Mouse (Mus musculus): ENCODE data around the gene Ntf3. TPM values are rescaled to one million over a fixed set of nuclear protein-coding genes. Genes with fewer than 3 reads are reported as not detected.

Ntf3 gene
- polyA plus RNA-seq, 1 experiment from 2014 or later = 1.4 TPM

DNA sequence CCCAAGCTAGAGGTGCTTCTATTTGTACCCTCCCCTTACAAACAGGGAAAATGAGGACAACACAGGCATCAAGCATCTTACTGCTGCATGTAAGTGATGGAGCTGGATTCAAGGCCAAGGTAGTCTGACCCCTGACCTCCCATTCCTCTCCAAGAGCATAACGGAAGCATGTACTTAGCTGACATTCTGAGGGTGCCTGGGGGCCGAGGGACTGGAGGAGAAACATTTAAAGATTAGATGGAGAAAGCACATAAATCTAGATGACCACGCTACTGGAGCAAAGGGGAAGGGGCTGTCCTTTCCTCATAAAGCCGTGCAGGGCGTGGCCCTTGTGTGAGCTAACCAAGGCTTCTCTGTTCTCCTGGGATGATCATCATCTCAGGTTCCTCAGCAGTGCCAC, 23.1 kb downstream of the Ntf3 start:
- Histone ChIP-seq H3K4me1 (ENCODE audit: control insufficient read depth, insufficient read depth, low read length) (no peaks in the 10 kb centered on the region), H3K36me3 (ENCODE audit: control insufficient read depth, insufficient read depth, low read length) (no peaks in the 10 kb centered on the region), H3K4me3 (replicated peaks; ENCODE audit: low read depth, low read length) (no peak overlapping the region), H3K9ac (replicated peaks; ENCODE audit: low read length) (no peak overlapping the region), H3K27ac (replicated peaks; ENCODE audit: low read depth, low read length) (no peak overlapping the region), H3K9me3 (ENCODE audit: control insufficient read depth, low read length) (no peaks in the 10 kb centered on the region), H3K4me2 (ENCODE audit: low read length) (no peak overlapping the region), H3K27me3 (ENCODE audit: control insufficient read depth, insufficient read depth, low read length) (no peaks in the 10 kb centered on the region)
- WGBS = 89% methylated on average over 5 of the region's 5 CpGs
- no peak for ATAC-seq (ENCODE audit: low FRiP score, low TSS enrichment)
- no peak for DNase-seq

- Histone ChIP-seq H3K27ac (replicated peaks; ENCODE audit: low read depth, low read length) (no peak overlapping the region), H3K9me3 (ENCODE audit: control insufficient read depth, low read length) (no peaks in the 10 kb centered on the region), H3K27me3 (ENCODE audit: control insufficient read depth, insufficient read depth, low read length) (no peaks in the 10 kb centered on the region), H3K36me3 (ENCODE audit: control insufficient read depth, insufficient read depth, low read length) (no peaks in the 10 kb centered on the region), H3K9ac (replicated peaks; ENCODE audit: low read length) (no peak overlapping the region), H3K4me3 (replicated peaks; ENCODE audit: low read depth, low read length) (no peak overlapping the region), H3K4me2 (ENCODE audit: low read length) (no peak overlapping the region), H3K4me1 (ENCODE audit: control insufficient read depth, insufficient read depth, low read length) (no peaks in the 10 kb centered on the region)
- 82% methylated on average over 3 of the region's 3 CpGs for WGBS
- DNase-seq = no peak
- ATAC-seq (ENCODE audit: low FRiP score, low TSS enrichment) = no peak
These were observed 24.0 kb downstream of the Ntf3 start for GRCm38 (mm10) chr6:126142741-126143140.

GRCm38 (mm10) chr6:126142021-126142554, 24.6 kb downstream of the Ntf3 start:
- Histone ChIP-seq H3K9ac (replicated peaks; ENCODE audit: low read length) (no peak overlapping the region), H3K36me3 (ENCODE audit: control insufficient read depth, insufficient read depth, low read length) (no peaks in the 10 kb centered on the region), H3K27ac (replicated peaks; ENCODE audit: low read depth, low read length) (no peak overlapping the region), H3K27me3 (ENCODE audit: control insufficient read depth, insufficient read depth, low read length) (no peaks in the 10 kb centered on the region), H3K4me1 (ENCODE audit: control insufficient read depth, insufficient read depth, low read length) (no peaks in the 10 kb centered on the region), H3K9me3 (ENCODE audit: control insufficient read depth, low read length) (no peaks in the 10 kb centered on the region), H3K4me2 (ENCODE audit: low read length) (no peak overlapping the region), H3K4me3 (replicated peaks; ENCODE audit: low read depth, low read length) (no peak overlapping the region)
- no peak for DNase-seq
- ATAC-seq (ENCODE audit: low FRiP score, low TSS enrichment) = no peak
- WGBS = 80% methylated on average over 8 of the region's 8 CpGs

- H3K4me2 ChIP-seq (ENCODE audit: low read length) = no peak overlapping the region
- DNase-seq = no peak
- H3K4me3 ChIP-seq (replicated peaks; ENCODE audit: low read depth, low read length) = no peak overlapping the region
- H3K36me3 ChIP-seq (ENCODE audit: control insufficient read depth, insufficient read depth, low read length) = no peaks in the 10 kb centered on the region
- no peak for ATAC-seq (ENCODE audit: low FRiP score, low TSS enrichment)
- no peaks in the 10 kb centered on the region for H3K4me1 ChIP-seq (ENCODE audit: control insufficient read depth, insufficient read depth, low read length)
- H3K9ac ChIP-seq (replicated peaks; ENCODE audit: low read length) = no peak overlapping the region
- no peaks in the 10 kb centered on the region for H3K27me3 ChIP-seq (ENCODE audit: control insufficient read depth, insufficient read depth, low read length)
- no peak overlapping the region for H3K27ac ChIP-seq (replicated peaks; ENCODE audit: low read depth, low read length)
- WGBS = 73% methylated on average over 13 of the region's 13 CpGs
- no peaks in the 10 kb centered on the region for H3K9me3 ChIP-seq (ENCODE audit: control insufficient read depth, low read length)
These were observed 25.2 kb downstream of the Ntf3 start for GRCm38 (mm10) chr6:126141472-126141871.

- WGBS = 97% methylated on average over 6 of the region's 6 CpGs
These were observed 25.7 kb downstream of the Ntf3 start for GRCm38 (mm10) chr6:126140961-126141360.

DNA sequence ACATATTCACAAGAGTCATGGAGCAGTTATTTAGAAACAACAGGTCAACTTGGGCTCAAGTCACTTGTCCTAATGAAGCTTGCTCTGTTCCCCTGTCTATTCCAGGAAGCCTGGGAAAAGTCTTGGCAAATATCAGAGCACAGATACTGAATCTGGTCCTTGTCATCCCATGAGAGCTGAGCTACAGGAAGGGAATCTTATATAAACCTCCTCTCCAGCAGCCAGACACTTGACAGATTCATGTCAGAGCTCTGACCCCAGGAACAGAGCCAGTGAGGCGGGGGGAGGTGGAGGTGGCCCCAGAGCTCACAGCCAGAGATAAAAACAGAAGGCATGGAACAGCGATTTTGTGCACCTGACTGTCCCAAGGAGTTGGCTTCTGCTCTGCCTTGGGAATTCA, 26.3 kb downstream of the Ntf3 start:
- no peak overlapping the region for H3K27ac ChIP-seq (replicated peaks; ENCODE audit: low read depth, low read length)
- DNase-seq = no peak
- H3K9ac ChIP-seq (replicated peaks; ENCODE audit: low read length) = no peak overlapping the region
- no peak overlapping the region for H3K4me3 ChIP-seq (replicated peaks; ENCODE audit: low read depth, low read length)
- no peaks in the 10 kb centered on the region for H3K4me1 ChIP-seq (ENCODE audit: control insufficient read depth, insufficient read depth, low read length)
- no peaks in the 10 kb centered on the region for H3K27me3 ChIP-seq (ENCODE audit: control insufficient read depth, insufficient read depth, low read length)
- H3K4me2 ChIP-seq (ENCODE audit: low read length) = no peak overlapping the region
- H3K9me3 ChIP-seq (ENCODE audit: control insufficient read depth, low read length) = no peaks in the 10 kb centered on the region
- WGBS = 77% methylated on average over 2 of the region's 2 CpGs
- no peak for ATAC-seq (ENCODE audit: low FRiP score, low TSS enrichment)
- no peaks in the 10 kb centered on the region for H3K36me3 ChIP-seq (ENCODE audit: control insufficient read depth, insufficient read depth, low read length)

More at GRCm38 (mm10) chr6:126140961-126141360, 25.7 kb downstream of the Ntf3 start:
- H3K27me3 ChIP-seq (ENCODE audit: control insufficient read depth, insufficient read depth, low read length) = no peaks in the 10 kb centered on the region
- ATAC-seq (ENCODE audit: low FRiP score, low TSS enrichment) (no peak), DNase-seq (no peak)
- no peak overlapping the region for H3K4me3 ChIP-seq (replicated peaks; ENCODE audit: low read depth, low read length)
- H3K9ac ChIP-seq (replicated peaks; ENCODE audit: low read length) = no peak overlapping the region
- H3K27ac ChIP-seq (replicated peaks; ENCODE audit: low read depth, low read length) = no peak overlapping the region
- no peaks in the 10 kb centered on the region for H3K36me3 ChIP-seq (ENCODE audit: control insufficient read depth, insufficient read depth, low read length)
- H3K9me3 ChIP-seq (ENCODE audit: control insufficient read depth, low read length) = no peaks in the 10 kb centered on the region
- H3K4me2 ChIP-seq (ENCODE audit: low read length) = no peak overlapping the region
- no peaks in the 10 kb centered on the region for H3K4me1 ChIP-seq (ENCODE audit: control insufficient read depth, insufficient read depth, low read length)

DNA sequence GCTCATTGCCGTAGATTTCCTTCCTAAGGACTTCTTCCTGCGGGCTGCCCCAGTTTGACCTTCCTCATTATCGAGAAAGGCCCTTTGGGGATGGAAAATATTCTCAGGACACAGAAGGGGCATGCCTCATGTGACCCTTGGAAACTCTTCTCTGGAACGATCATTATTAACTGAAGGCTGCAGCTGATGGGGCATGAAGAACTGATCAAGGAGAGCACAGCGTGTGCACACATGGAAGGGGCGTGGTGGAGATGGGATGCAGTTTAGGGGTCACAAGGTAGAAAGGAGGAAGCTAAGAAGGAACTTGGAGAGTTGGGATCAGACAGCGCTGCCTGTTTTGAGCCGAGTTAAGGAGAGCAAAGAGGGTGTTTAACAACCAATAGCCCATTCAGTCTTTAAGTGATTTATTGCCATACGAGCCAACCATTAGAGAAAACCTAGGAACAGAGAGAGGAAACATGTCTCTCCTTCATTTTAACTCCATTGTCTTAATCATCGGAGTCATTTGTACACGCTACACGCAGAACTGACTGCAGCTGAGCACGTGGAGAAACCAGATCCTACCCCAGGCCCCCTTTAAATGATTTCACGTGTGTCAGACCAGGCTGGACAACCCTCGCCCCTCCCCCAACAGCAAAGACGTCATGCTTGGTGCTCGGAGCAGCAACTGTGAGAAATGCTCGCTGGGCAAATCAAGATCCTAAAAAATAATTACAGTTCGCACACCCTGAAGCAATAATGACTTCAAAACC, 32.4 kb downstream of the Ntf3 start:
- WGBS = 84% methylated on average over 19 of the region's 19 CpGs
- Histone ChIP-seq H3K9ac (replicated peaks; ENCODE audit: low read length) (no peak overlapping the region), H3K27me3 (ENCODE audit: control insufficient read depth, insufficient read depth, low read length) (no peaks in the 10 kb centered on the region), H3K4me3 (replicated peaks; ENCODE audit: low read depth, low read length) (no peak overlapping the region), H3K27ac (replicated peaks; ENCODE audit: low read depth, low read length) (no peak overlapping the region), H3K4me1 (ENCODE audit: control insufficient read depth, insufficient read depth, low read length) (no peaks in the 10 kb centered on the region), H3K9me3 (ENCODE audit: control insufficient read depth, low read length) (no peaks in the 10 kb centered on the region), H3K36me3 (ENCODE audit: control insufficient read depth, insufficient read depth, low read length) (no peaks in the 10 kb centered on the region), H3K4me2 (ENCODE audit: low read length) (no peak overlapping the region)
- no peak for DNase-seq
- no peak for ATAC-seq (ENCODE audit: low FRiP score, low TSS enrichment)

DNA sequence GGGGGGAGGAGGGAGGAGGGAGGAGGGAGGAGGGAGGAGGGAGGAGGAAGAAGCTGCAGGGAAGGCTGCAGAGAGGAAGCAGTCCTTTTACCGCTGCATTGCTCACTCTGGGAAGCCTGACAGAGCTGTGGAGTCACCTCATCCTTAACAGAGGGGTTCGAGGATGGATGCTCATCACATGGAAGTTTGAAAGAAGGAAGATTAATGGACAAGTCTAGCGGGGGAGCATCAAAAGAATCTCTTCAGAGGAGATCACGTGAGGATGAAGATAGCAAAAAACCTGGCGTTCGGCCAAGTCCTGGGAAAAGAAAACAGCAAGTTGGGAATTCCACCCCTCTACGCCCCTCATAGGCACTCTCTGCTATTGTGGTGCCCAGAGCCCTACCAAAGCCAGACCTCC, 38.5 kb downstream of the Ntf3 start:
- H3K36me3 ChIP-seq (ENCODE audit: control insufficient read depth, insufficient read depth, low read length) = no peaks in the 10 kb centered on the region
- ATAC-seq (ENCODE audit: low FRiP score, low TSS enrichment) = no peak
- 58% methylated on average over 7 of the region's 7 CpGs for WGBS

GRCm38 (mm10) chr6:126118247-126118646, 48.5 kb downstream of the Ntf3 start:
- H3K9ac ChIP-seq (replicated peaks; ENCODE audit: low read length) = no peak overlapping the region
- 88% methylated on average over 1 of the region's 1 CpGs for WGBS
- no peak for DNase-seq
- no peak overlapping the region for H3K27ac ChIP-seq (replicated peaks; ENCODE audit: low read depth, low read length)
- ATAC-seq (ENCODE audit: low FRiP score, low TSS enrichment) = no peak
- no peaks in the 10 kb centered on the region for H3K9me3 ChIP-seq (ENCODE audit: control insufficient read depth, low read length)
- no peak overlapping the region for H3K4me3 ChIP-seq (replicated peaks; ENCODE audit: low read depth, low read length)
- H3K36me3 ChIP-seq (ENCODE audit: control insufficient read depth, insufficient read depth, low read length) = no peaks in the 10 kb centered on the region
- H3K4me2 ChIP-seq (ENCODE audit: low read length) = no peak overlapping the region
- H3K27me3 ChIP-seq (ENCODE audit: control insufficient read depth, insufficient read depth, low read length) = no peaks in the 10 kb centered on the region
- no peaks in the 10 kb centered on the region for H3K4me1 ChIP-seq (ENCODE audit: control insufficient read depth, insufficient read depth, low read length)

More for the DNA sequence above, 38.5 kb downstream of the Ntf3 start:
- Histone ChIP-seq H3K9me3 (ENCODE audit: control insufficient read depth, low read length) (no peaks in the 10 kb centered on the region), H3K27me3 (ENCODE audit: control insufficient read depth, insufficient read depth, low read length) (no peaks in the 10 kb centered on the region), H3K4me1 (ENCODE audit: control insufficient read depth, insufficient read depth, low read length) (no peaks in the 10 kb centered on the region), H3K4me3 (replicated peaks; ENCODE audit: low read depth, low read length) (no peak overlapping the region), H3K27ac (replicated peaks; ENCODE audit: low read depth, low read length) (no peak overlapping the region), H3K9ac (replicated peaks; ENCODE audit: low read length) (no peak overlapping the region), H3K4me2 (ENCODE audit: low read length) (no peak overlapping the region)
- no peak for DNase-seq

Data from midbrain, embryonic 14.5 days (tissue).